Mouse (Mus musculus): ENCODE data around the gene Pkig.

GRCm38 (mm10) chr2:163634211-163634610, 24.0 kb upstream of the Pkig start:
- TF ChIP-seq ZNF384 (IDR thresholded peaks at IDR 0.05; ENCODE audit: low read depth, low read length) (no peak), ZC3H11A (IDR thresholded peaks at IDR 0.05; ENCODE audit: borderline replicate concordance, low read depth, low read length) (no peak), HCFC1 (IDR thresholded peaks at IDR 0.05; ENCODE audit: borderline replicate concordance, insufficient read depth, low read length) (no peak), MAFK (IDR thresholded peaks at IDR 0.05; ENCODE audit: insufficient read depth, low read depth, low read length) (no peak)
